Mouse (Mus musculus): Measurements from ENCODE around the gene Arhgap6. TPM values are rescaled to one million over a fixed set of nuclear protein-coding genes. Genes with fewer than 3 reads are reported as not detected.

Arhgap6 gene
- polyA plus RNA-seq, 2 experiments, result 1.2 to 2.3 TPM

GRCm38 (mm10) chrX:169140467-169140866 lies 345.6 kb downstream of the Arhgap6 start:
- H3K4me3 ChIP-seq (ENCODE audit: insufficient read depth in 1 of 2, low read depth in 2 of 2, low read length in 2 of 2), result no peak overlapping the region
- H3K27ac ChIP-seq, result no peak overlapping the region
- DNase-seq (ENCODE audit: low read depth in 3 of 3, low spot score in 3 of 3), result no peak
- no peak overlapping the region for H3K9ac ChIP-seq (replicated peaks)
- no peaks in the 10 kb centered on the region for H3K4me1 ChIP-seq (replicated peaks; ENCODE audit: control insufficient read depth in 2 of 2, insufficient read depth in 2 of 2, low read length in 1 of 2)
- no peak for ATAC-seq (ENCODE audit: insufficient read depth)
- no peak overlapping the region for H3K4me2 ChIP-seq (ENCODE audit: low read depth)
- TF ChIP-seq EP300 (IDR thresholded peaks at IDR 0.05; ENCODE audit: low read depth) (no peak), CTCF (IDR thresholded peaks at IDR 0.05; ENCODE audit: low read depth) (no peak)
- H3K27me3 ChIP-seq (ENCODE audit: control insufficient read depth, insufficient read depth, low read length), result no peaks in the 10 kb centered on the region
- no peaks in the 10 kb centered on the region for H3K9me3 ChIP-seq (ENCODE audit: control insufficient read depth, low read length)
- no peaks in the 10 kb centered on the region for H3K36me3 ChIP-seq (replicated peaks; ENCODE audit: control insufficient read depth, insufficient read depth, low read depth)
- WGBS (ENCODE audit: insufficient replicate concordance), result 71% methylated on average over 9 of the region's 9 CpGs

- no peaks in the 10 kb centered on the region for H3K27me3 ChIP-seq (ENCODE audit: control insufficient read depth, insufficient read depth, low read length)
- ATAC-seq (ENCODE audit: insufficient read depth), result no peak
Measured at GRCm38 (mm10) chrX:169153805-169154204, 358.9 kb downstream of the Arhgap6 start.

GRCm38 (mm10) chrX:169158385-169158784 lies 363.5 kb downstream of the Arhgap6 start:
- DNase-seq (ENCODE audit: low read depth in 3 of 3, low spot score in 3 of 3) (peak; percentile 2 to 27 (median 4)), ATAC-seq (ENCODE audit: insufficient read depth) (peak; percentile 48; the same call in 1 of the 2 replicates)
- TF ChIP-seq EP300 (IDR thresholded peaks at IDR 0.05; ENCODE audit: low read depth) (peak; percentile 41; the same call in 1 of the 2 replicates), CTCF (IDR thresholded peaks at IDR 0.05; ENCODE audit: low read depth) (no peak)
- no peaks in the 10 kb centered on the region for H3K36me3 ChIP-seq (replicated peaks; ENCODE audit: control insufficient read depth, insufficient read depth, low read depth)
- no peaks in the 10 kb centered on the region for H3K27me3 ChIP-seq (ENCODE audit: control insufficient read depth, insufficient read depth, low read length)
- no peaks in the 10 kb centered on the region; a peak in 1 of 4 replicates for H3K4me1 ChIP-seq (replicated peaks; ENCODE audit: control insufficient read depth in 2 of 2, insufficient read depth in 2 of 2, low read length in 1 of 2)
- 24% methylated on average over 6 of the region's 6 CpGs for WGBS (ENCODE audit: insufficient replicate concordance)
- no peak overlapping the region for H3K9ac ChIP-seq (replicated peaks)
- no peak overlapping the region for H3K4me3 ChIP-seq (ENCODE audit: insufficient read depth in 1 of 2, low read depth in 2 of 2, low read length in 2 of 2)
- no peak overlapping the region; the same call in 1 of the 2 replicates for H3K4me2 ChIP-seq (ENCODE audit: low read depth)
- no peaks in the 10 kb centered on the region for H3K9me3 ChIP-seq (ENCODE audit: control insufficient read depth, low read length)
- H3K27ac ChIP-seq, result no peak overlapping the region

More at GRCm38 (mm10) chrX:169153805-169154204, 358.9 kb downstream of the Arhgap6 start:
- DNase-seq (ENCODE audit: low read depth in 3 of 3, low spot score in 3 of 3), result no peak
- no peaks in the 10 kb centered on the region; a peak in 1 of 4 replicates for H3K4me1 ChIP-seq (replicated peaks; ENCODE audit: control insufficient read depth in 2 of 2, insufficient read depth in 2 of 2, low read length in 1 of 2)
- no peak overlapping the region for H3K27ac ChIP-seq
- H3K4me2 ChIP-seq (ENCODE audit: low read depth), result no peak overlapping the region
- no peaks in the 10 kb centered on the region for H3K36me3 ChIP-seq (replicated peaks; ENCODE audit: control insufficient read depth, insufficient read depth, low read depth)
- no peak for TF ChIP-seq CTCF (IDR thresholded peaks at IDR 0.05; ENCODE audit: low read depth)
- no peak for TF ChIP-seq EP300 (IDR thresholded peaks at IDR 0.05; ENCODE audit: low read depth)
- H3K4me3 ChIP-seq (ENCODE audit: insufficient read depth in 1 of 2, low read depth in 2 of 2, low read length in 2 of 2), result no peak overlapping the region
- H3K9ac ChIP-seq (replicated peaks), result no peak overlapping the region
- H3K9me3 ChIP-seq (ENCODE audit: control insufficient read depth, low read length), result no peaks in the 10 kb centered on the region

GRCm38 (mm10) chrX:169170981-169171380 lies 376.1 kb downstream of the Arhgap6 start:
- Histone ChIP-seq H3K9me3 (ENCODE audit: control insufficient read depth, low read length) (no peaks in the 10 kb centered on the region), H3K36me3 (replicated peaks; ENCODE audit: control insufficient read depth, insufficient read depth, low read depth) (no peaks in the 10 kb centered on the region), H3K9ac (replicated peaks) (no peak overlapping the region), H3K27me3 (ENCODE audit: control insufficient read depth, insufficient read depth, low read length) (no peaks in the 10 kb centered on the region), H3K27ac (no peak overlapping the region), H3K4me1 (replicated peaks; ENCODE audit: control insufficient read depth in 2 of 2, insufficient read depth in 2 of 2, low read length in 1 of 2) (no peaks in the 10 kb centered on the region), H3K4me2 (ENCODE audit: low read depth) (no peak overlapping the region), H3K4me3 (ENCODE audit: insufficient read depth in 1 of 2, low read depth in 2 of 2, low read length in 2 of 2) (no peak overlapping the region)
- ATAC-seq (ENCODE audit: insufficient read depth) (no peak), DNase-seq (ENCODE audit: low read depth in 3 of 3, low spot score in 3 of 3) (no peak)
- TF ChIP-seq CTCF (IDR thresholded peaks at IDR 0.05; ENCODE audit: low read depth) (no peak), EP300 (IDR thresholded peaks at IDR 0.05; ENCODE audit: low read depth) (no peak)
- 53% methylated on average over 2 of the region's 2 CpGs for WGBS (ENCODE audit: insufficient replicate concordance)

GRCm38 (mm10) chrX:169173796-169174195 lies 378.9 kb downstream of the Arhgap6 start:
- WGBS (ENCODE audit: insufficient replicate concordance), result 63% methylated on average over 1 of the region's 1 CpGs
- DNase-seq (ENCODE audit: low read depth in 3 of 3, low spot score in 3 of 3) (no peak), ATAC-seq (ENCODE audit: insufficient read depth) (no peak)
- Histone ChIP-seq H3K36me3 (replicated peaks; ENCODE audit: control insufficient read depth, insufficient read depth, low read depth) (no peaks in the 10 kb centered on the region), H3K9me3 (ENCODE audit: control insufficient read depth, low read length) (no peaks in the 10 kb centered on the region), H3K4me3 (ENCODE audit: insufficient read depth in 1 of 2, low read depth in 2 of 2, low read length in 2 of 2) (no peak overlapping the region), H3K27me3 (ENCODE audit: control insufficient read depth, insufficient read depth, low read length) (no peaks in the 10 kb centered on the region), H3K4me1 (replicated peaks; ENCODE audit: control insufficient read depth in 2 of 2, insufficient read depth in 2 of 2, low read length in 1 of 2) (no peaks in the 10 kb centered on the region), H3K4me2 (ENCODE audit: low read depth) (no peak overlapping the region), H3K9ac (replicated peaks) (no peak overlapping the region), H3K27ac (no peak overlapping the region)
- TF ChIP-seq CTCF (IDR thresholded peaks at IDR 0.05; ENCODE audit: low read depth) (no peak), EP300 (IDR thresholded peaks at IDR 0.05; ENCODE audit: low read depth) (no peak)

Data from liver, embryonic 14.5 days (tissue).